Mouse (Mus musculus): ENCODE results near the gene Nop10. TPM values are rescaled to one million over a fixed set of nuclear protein-coding genes. Genes with fewer than 3 reads are reported as not detected.
"Not testable (repeated sequence)": the region's sequence is repeated elsewhere in the genome, so short reads cannot be mapped to it uniquely, and the experiment has no call there.

Nop10 gene
- polyA plus RNA-seq, 1 experiment from 2014 or later: 190 TPM

- Histone ChIP-seq H3K4me2 (ENCODE audit: low read length) (no peak overlapping the region), H3K4me1 (ENCODE audit: control insufficient read depth, insufficient read depth, low read length) (peaks cover 6% of the 10 kb centered on the region), H3K4me3 (ENCODE audit: low read depth, low read length) (no peak overlapping the region), H3K9me3 (replicated peaks; ENCODE audit: control insufficient read depth, low read length) (no peaks in the 10 kb centered on the region), H3K27me3 (replicated peaks; ENCODE audit: control insufficient read depth, insufficient read depth, low read length) (no peaks in the 10 kb centered on the region), H3K9ac (ENCODE audit: low read length) (no peak overlapping the region), H3K27ac (ENCODE audit: low read depth, low read length) (no peak overlapping the region), H3K36me3 (ENCODE audit: control insufficient read depth, insufficient read depth, low read length) (no peaks in the 10 kb centered on the region)
- no peak for DNase-seq (ENCODE audit: low spot score)
- 87% methylated on average over 2 of the region's 2 CpGs for WGBS
- ATAC-seq: no peak
Measured at GRCm38 (mm10) chr2:112272909-112273308, 11.2 kb downstream of the Nop10 start.

GRCm38 (mm10) chr2:112273474-112273873 is 11.7 kb downstream of the Nop10 start:
- ATAC-seq: no peak
- 90% methylated on average over 6 of the region's 6 CpGs for WGBS

GRCm38 (mm10) chr2:112276870-112277269 is 15.1 kb downstream of the Nop10 start:
- Histone ChIP-seq H3K27ac (ENCODE audit: low read depth, low read length) (no peak overlapping the region), H3K27me3 (replicated peaks; ENCODE audit: control insufficient read depth, insufficient read depth, low read length) (no peaks in the 10 kb centered on the region), H3K4me1 (ENCODE audit: control insufficient read depth, insufficient read depth, low read length) (no peaks in the 10 kb centered on the region), H3K4me2 (ENCODE audit: low read length) (no peak overlapping the region), H3K9ac (ENCODE audit: low read length) (no peak overlapping the region), H3K4me3 (ENCODE audit: low read depth, low read length) (no peak overlapping the region), H3K36me3 (ENCODE audit: control insufficient read depth, insufficient read depth, low read length) (no peaks in the 10 kb centered on the region), H3K9me3 (replicated peaks; ENCODE audit: control insufficient read depth, low read length) (no peaks in the 10 kb centered on the region)
- ATAC-seq (no peak), DNase-seq (ENCODE audit: low spot score) (no peak)
- 95% methylated on average over 3 of the region's 3 CpGs for WGBS

More at GRCm38 (mm10) chr2:112273474-112273873, 11.7 kb downstream of the Nop10 start:
- H3K9ac ChIP-seq (ENCODE audit: low read length): no peak overlapping the region
- no peak overlapping the region for H3K4me2 ChIP-seq (ENCODE audit: low read length)
- no peak overlapping the region for H3K4me3 ChIP-seq (ENCODE audit: low read depth, low read length)
- no peaks in the 10 kb centered on the region for H3K9me3 ChIP-seq (replicated peaks; ENCODE audit: control insufficient read depth, low read length)
- H3K27me3 ChIP-seq (replicated peaks; ENCODE audit: control insufficient read depth, insufficient read depth, low read length): no peaks in the 10 kb centered on the region
- H3K27ac ChIP-seq (ENCODE audit: low read depth, low read length): no peak overlapping the region
- no peaks in the 10 kb centered on the region for H3K36me3 ChIP-seq (ENCODE audit: control insufficient read depth, insufficient read depth, low read length)
- DNase-seq (ENCODE audit: low spot score): no peak
- H3K4me1 ChIP-seq (ENCODE audit: control insufficient read depth, insufficient read depth, low read length): peaks cover 3% of the 10 kb centered on the region; the same call in 1 of the 2 replicates

GRCm38 (mm10) chr2:112282846-112283245 is 21.1 kb downstream of the Nop10 start:
- ATAC-seq (no peak), DNase-seq (ENCODE audit: low spot score) (no peak)
- Histone ChIP-seq H3K27me3 (replicated peaks; ENCODE audit: control insufficient read depth, insufficient read depth, low read length) (no peaks in the 10 kb centered on the region), H3K36me3 (ENCODE audit: control insufficient read depth, insufficient read depth, low read length) (no peaks in the 10 kb centered on the region), H3K9ac (ENCODE audit: low read length) (no peak overlapping the region), H3K4me2 (ENCODE audit: low read length) (no peak overlapping the region), H3K4me1 (ENCODE audit: control insufficient read depth, insufficient read depth, low read length) (peaks cover 6% of the 10 kb centered on the region; the same call in 1 of the 2 replicates), H3K27ac (ENCODE audit: low read depth, low read length) (no peak overlapping the region), H3K9me3 (replicated peaks; ENCODE audit: control insufficient read depth, low read length) (no peaks in the 10 kb centered on the region), H3K4me3 (ENCODE audit: low read depth, low read length) (no peak overlapping the region)
- 95% methylated on average over 1 of the region's 1 CpGs for WGBS

GRCm38 (mm10) chr2:112284363-112285030 is 22.8 kb downstream of the Nop10 start:
- peak; percentile 93 for ATAC-seq
- H3K27ac ChIP-seq (ENCODE audit: low read depth, low read length): no peak overlapping the region
- no peaks in the 10 kb centered on the region for H3K36me3 ChIP-seq (ENCODE audit: control insufficient read depth, insufficient read depth, low read length)
- peak overlapping the region; percentile 87 for H3K4me2 ChIP-seq (ENCODE audit: low read length)
- peak overlapping the region; percentile 36 for H3K4me3 ChIP-seq (ENCODE audit: low read depth, low read length)
- H3K9me3 ChIP-seq (replicated peaks; ENCODE audit: control insufficient read depth, low read length): no peaks in the 10 kb centered on the region
- 1% methylated on average over 21 of the region's 21 CpGs for WGBS
- H3K4me1 ChIP-seq (ENCODE audit: control insufficient read depth, insufficient read depth, low read length): peaks cover 6% of the 10 kb centered on the region; the same call in 1 of the 2 replicates
- peak; percentile 74 for DNase-seq (ENCODE audit: low spot score)
- H3K9ac ChIP-seq (ENCODE audit: low read length): peak overlapping the region; percentile 69
- no peaks in the 10 kb centered on the region for H3K27me3 ChIP-seq (replicated peaks; ENCODE audit: control insufficient read depth, insufficient read depth, low read length)

GRCm38 (mm10) chr2:112285031-112285390 is 23.3 kb downstream of the Nop10 start:
- no peak overlapping the region for H3K27ac ChIP-seq (ENCODE audit: low read depth, low read length)
- H3K4me3 ChIP-seq (ENCODE audit: low read depth, low read length): peak overlapping the region; percentile 36; the same call in 1 of the 2 replicates
- H3K36me3 ChIP-seq (ENCODE audit: control insufficient read depth, insufficient read depth, low read length): no peaks in the 10 kb centered on the region
- H3K4me1 ChIP-seq (ENCODE audit: control insufficient read depth, insufficient read depth, low read length): peaks cover 6% of the 10 kb centered on the region; the same call in 1 of the 2 replicates
- H3K4me2 ChIP-seq (ENCODE audit: low read length): peak overlapping the region; percentile 87
- no peak for ATAC-seq
- H3K9ac ChIP-seq (ENCODE audit: low read length): peak overlapping the region; percentile 69; the same call in 1 of the 2 replicates
- H3K27me3 ChIP-seq (replicated peaks; ENCODE audit: control insufficient read depth, insufficient read depth, low read length): no peaks in the 10 kb centered on the region
- H3K9me3 ChIP-seq (replicated peaks; ENCODE audit: control insufficient read depth, low read length): no peaks in the 10 kb centered on the region
- no peak for DNase-seq (ENCODE audit: low spot score)
- WGBS: 53% methylated on average over 6 of the region's 6 CpGs

GRCm38 (mm10) chr2:112286062-112286461 is 24.3 kb downstream of the Nop10 start:
- H3K9me3 ChIP-seq (replicated peaks; ENCODE audit: control insufficient read depth, low read length); DNase-seq (ENCODE audit: low spot score); H3K9ac ChIP-seq (ENCODE audit: low read length); H3K27ac ChIP-seq (ENCODE audit: low read depth, low read length); H3K36me3 ChIP-seq (ENCODE audit: control insufficient read depth, insufficient read depth, low read length); H3K4me1 ChIP-seq (ENCODE audit: control insufficient read depth, insufficient read depth, low read length); H3K27me3 ChIP-seq (replicated peaks; ENCODE audit: control insufficient read depth, insufficient read depth, low read length); ATAC-seq; H3K4me3 ChIP-seq (ENCODE audit: low read depth, low read length); H3K4me2 ChIP-seq (ENCODE audit: low read length): not testable (repeated sequence)
- WGBS: 100% methylated on average over 1 of the region's 1 CpGs

GRCm38 (mm10) chr2:112287059-112287458 is 25.3 kb downstream of the Nop10 start:
- WGBS: 57% methylated on average over 4 of the region's 4 CpGs

GRCm38 (mm10) chr2:112289507-112289906 is 27.8 kb downstream of the Nop10 start:
- Histone ChIP-seq H3K4me2 (ENCODE audit: low read length) (no peak overlapping the region), H3K27ac (ENCODE audit: low read depth, low read length) (no peak overlapping the region), H3K27me3 (replicated peaks; ENCODE audit: control insufficient read depth, insufficient read depth, low read length) (no peaks in the 10 kb centered on the region), H3K9ac (ENCODE audit: low read length) (no peak overlapping the region), H3K4me1 (ENCODE audit: control insufficient read depth, insufficient read depth, low read length) (0 out of 2 replicates have a peak, but pooled peaks cover 3% of the 10 kb centered on the region), H3K4me3 (ENCODE audit: low read depth, low read length) (no peak overlapping the region), H3K9me3 (replicated peaks; ENCODE audit: control insufficient read depth, low read length) (no peaks in the 10 kb centered on the region), H3K36me3 (ENCODE audit: control insufficient read depth, insufficient read depth, low read length) (no peaks in the 10 kb centered on the region)
- DNase-seq (ENCODE audit: low spot score): no peak
- no peak for ATAC-seq
- 93% methylated on average over 3 of the region's 3 CpGs for WGBS

More at GRCm38 (mm10) chr2:112287059-112287458, 25.3 kb downstream of the Nop10 start:
- Histone ChIP-seq H3K4me3 (ENCODE audit: low read depth, low read length) (no peak overlapping the region), H3K9me3 (replicated peaks; ENCODE audit: control insufficient read depth, low read length) (no peaks in the 10 kb centered on the region), H3K9ac (ENCODE audit: low read length) (no peak overlapping the region), H3K27me3 (replicated peaks; ENCODE audit: control insufficient read depth, insufficient read depth, low read length) (no peaks in the 10 kb centered on the region), H3K27ac (ENCODE audit: low read depth, low read length) (no peak overlapping the region), H3K4me2 (ENCODE audit: low read length) (no peak overlapping the region), H3K4me1 (ENCODE audit: control insufficient read depth, insufficient read depth, low read length) (peaks cover 6% of the 10 kb centered on the region; the same call in 1 of the 2 replicates), H3K36me3 (ENCODE audit: control insufficient read depth, insufficient read depth, low read length) (no peaks in the 10 kb centered on the region)
- ATAC-seq (no peak), DNase-seq (ENCODE audit: low spot score) (no peak)
